Mouse (Mus musculus) spleen, adult 2 months (tissue): Measurements from ENCODE around the gene Tenm2. TPM values are rescaled to one million over a fixed set of nuclear protein-coding genes. Genes with fewer than 3 reads are reported as not detected.

Source experiments
- DNase-seq, 2 experiments: peaks; one replicate each; pipeline versions ENCODE4 v3.0.0 to v3.0.0-alpha.2; 2012 to 2021; ENCODE audit warnings: low spot score in 2 of 2, low read depth in 1 of 2
- H3K27ac ChIP-seq: fragments of 200-500 bp; 2 replicates; pipeline ENCODE4 v1.5.1; 2012; ENCODE audit warnings: low read length, inconsistent platforms; ENCODE audit not compliant: insufficient read depth
- H3K27me3 ChIP-seq: fragments of 200-500 bp; 2 replicates; pipeline ENCODE4 v1.6.1; 2012; ENCODE audit warnings: mild to moderate bottlenecking, moderate library complexity, low read length, inconsistent platforms; ENCODE audit not compliant: control insufficient read depth, insufficient read depth
- H3K36me3 ChIP-seq: fragments of 200-500 bp; 2 replicates; pipeline ENCODE4 v1.6.1; 2012; ENCODE audit warnings: mild to moderate bottlenecking, low read length, inconsistent platforms; ENCODE audit not compliant: control insufficient read depth, insufficient read depth
- H3K4me1 ChIP-seq: fragments of 200-500 bp; 2 replicates; pipeline ENCODE4 v1.6.1; 2011; ENCODE audit warnings: inconsistent platforms; ENCODE audit not compliant: control insufficient read depth, insufficient read depth, insufficient read length
- H3K4me3 ChIP-seq: fragments of 200-500 bp; 2 replicates; pipeline ENCODE4 v1.5.1; 2011; ENCODE audit warnings: mild to moderate bottlenecking, inconsistent platforms; ENCODE audit not compliant: insufficient read depth, insufficient read length; ENCODE audit errors: extremely low read depth
- CTCF ChIP-seq: fragments of 200-500 bp; IDR thresholded peaks from 2 replicates; pipeline ENCODE4 v1.5.1; 2011; ENCODE audit warnings: mild to moderate bottlenecking, inconsistent platforms; ENCODE audit not compliant: insufficient read depth, insufficient read length, insufficient replicate concordance; ENCODE audit errors: extremely low read depth
- POLR2A ChIP-seq: fragments of 200-500 bp; IDR thresholded peaks from 2 replicates; pipeline ENCODE4 v1.6.1; 2011; ENCODE audit warnings: low read depth, low read length, inconsistent platforms
- WGBS: fragments of 180-500 bp; shearing (Covaris S2); methylation state at CpG from one replicate; pipeline ENCODE4 v1.1.7; 2018; 5-methylcytosine and 5-hydroxymethylcytosine counted together
- polyA plus RNA-seq: library from polyadenylated mRNA; depleted of rRNA; stranded (reverse); fragments of >200 nt; gene quantifications from 2 replicates; pipeline ENCODE4 v1.2.3, GENCODE M21; 2012

Gene Tenm2
- polyA plus RNA-seq, 1 experiment: 0.06 TPM

GRCm38 (mm10) chr11:36804615-36805014, 431.1 kb downstream of the Tenm2 start:
- H3K27ac ChIP-seq: no peak overlapping the region
- H3K36me3 ChIP-seq: no peaks in the 10 kb centered on the region
- H3K27me3 ChIP-seq: no peaks in the 10 kb centered on the region
- no peaks in the 10 kb centered on the region for H3K4me1 ChIP-seq
- no peak for TF ChIP-seq POLR2A
- DNase-seq: no peak
- H3K4me3 ChIP-seq: no peak overlapping the region
- WGBS: 62% methylated on average over 1 of the region's 1 CpGs

DNA sequence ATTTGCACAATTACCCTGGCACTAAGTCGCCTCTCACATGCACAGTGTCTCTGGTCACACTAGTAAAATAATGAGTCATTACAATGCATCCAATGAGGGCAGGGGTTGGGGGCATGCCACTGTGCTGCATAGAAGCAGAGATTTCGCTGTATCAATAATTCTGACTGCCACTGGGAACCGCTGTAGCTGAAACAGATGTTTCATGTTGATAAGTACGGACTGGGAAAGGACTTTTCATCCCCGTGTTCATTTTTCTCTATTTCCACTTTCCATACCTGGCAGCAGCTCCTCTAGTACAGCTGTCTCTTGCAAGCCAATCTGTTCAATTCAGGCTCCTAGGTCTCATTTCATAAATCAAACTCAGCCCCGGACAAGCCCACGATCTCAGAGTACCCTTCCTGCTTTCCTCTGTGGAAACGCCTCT, 433.5 kb downstream of the Tenm2 start:
- Histone ChIP-seq H3K27me3 (no peaks in the 10 kb centered on the region), H3K27ac (no peak overlapping the region), H3K36me3 (no peaks in the 10 kb centered on the region), H3K4me3 (no peak overlapping the region), H3K4me1 (no peaks in the 10 kb centered on the region)
- no peak for DNase-seq
- TF ChIP-seq CTCF: no peak
- TF ChIP-seq POLR2A: no peak
- 52% methylated on average over 8 of the region's 8 CpGs for WGBS

- DNase-seq: no peak
- H3K36me3 ChIP-seq: no peaks in the 10 kb centered on the region
- H3K4me3 ChIP-seq: no peak overlapping the region
- TF ChIP-seq CTCF (no peak), POLR2A (no peak)
- H3K27ac ChIP-seq: no peak overlapping the region
- H3K27me3 ChIP-seq: no peaks in the 10 kb centered on the region
- no peaks in the 10 kb centered on the region for H3K4me1 ChIP-seq
- 90% methylated on average over 4 of the region's 4 CpGs for WGBS
These were observed 434.1 kb downstream of the Tenm2 start for GRCm38 (mm10) chr11:36801683-36802082.

GRCm38 (mm10) chr11:36799409-36799808, 436.4 kb downstream of the Tenm2 start:
- WGBS: 83% methylated on average over 8 of the region's 8 CpGs
- Histone ChIP-seq H3K27ac (no peak overlapping the region), H3K4me3 (no peak overlapping the region), H3K27me3 (no peaks in the 10 kb centered on the region), H3K36me3 (no peaks in the 10 kb centered on the region), H3K4me1 (no peaks in the 10 kb centered on the region)
- TF ChIP-seq POLR2A: no peak
- DNase-seq: no peak

DNA sequence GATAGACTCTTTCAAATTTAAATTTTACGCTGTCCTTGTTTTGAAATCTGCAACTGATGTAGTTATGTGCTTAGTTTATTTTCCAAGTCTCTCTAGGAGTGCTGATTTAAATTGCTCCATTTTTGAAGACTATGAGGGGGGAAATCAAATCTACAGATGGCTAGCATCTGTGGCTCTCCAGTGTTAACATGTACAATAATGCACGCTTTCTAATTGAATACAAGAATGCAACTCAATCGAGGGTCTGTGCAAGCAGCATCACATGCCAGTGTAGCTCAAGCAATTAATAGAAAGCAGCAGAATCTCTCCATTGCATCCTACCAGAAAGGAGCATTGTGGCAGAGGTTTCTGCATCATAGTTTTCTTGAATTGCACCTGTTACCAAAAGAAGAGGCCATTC, 477.8 kb downstream of the Tenm2 start:
- 88% methylated on average over 3 of the region's 3 CpGs for WGBS
- TF ChIP-seq POLR2A (no peak), CTCF (no peak)
- DNase-seq: no peak

GRCm38 (mm10) chr11:36746286-36746685, 489.5 kb downstream of the Tenm2 start:
- no peak for DNase-seq
- no peaks in the 10 kb centered on the region for H3K27me3 ChIP-seq
- no peaks in the 10 kb centered on the region for H3K4me1 ChIP-seq
- no peak overlapping the region for H3K4me3 ChIP-seq
- no peak for TF ChIP-seq POLR2A
- TF ChIP-seq CTCF: no peak
- H3K36me3 ChIP-seq: no peaks in the 10 kb centered on the region
- 90% methylated on average over 4 of the region's 4 CpGs for whole genome bisulfite sequencing
- H3K27ac ChIP-seq: no peak overlapping the region

More for the DNA sequence above, 477.8 kb downstream of the Tenm2 start:
- Histone ChIP-seq H3K27me3 (no peaks in the 10 kb centered on the region), H3K36me3 (no peaks in the 10 kb centered on the region), H3K4me3 (no peak overlapping the region), H3K4me1 (no peaks in the 10 kb centered on the region), H3K27ac (no peak overlapping the region)

DNA sequence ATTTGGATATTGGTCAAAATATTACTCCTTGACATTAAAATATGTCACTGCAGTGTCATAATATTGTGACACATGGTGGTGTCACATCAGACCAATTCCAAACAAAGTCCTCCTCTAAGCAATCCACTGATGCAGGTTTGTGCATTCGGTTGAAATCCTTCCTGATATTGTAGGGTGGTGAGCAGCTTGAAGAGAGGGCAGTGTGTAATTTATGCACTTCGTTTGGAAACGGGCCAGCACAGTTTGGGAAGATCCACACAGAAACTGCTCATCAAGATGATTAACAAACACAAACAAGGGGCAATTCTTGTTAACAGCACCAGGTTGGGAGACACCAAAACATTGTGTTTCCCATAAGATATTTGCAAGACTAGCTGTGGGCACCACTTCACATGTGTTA, 508.0 kb downstream of the Tenm2 start:
- no peak overlapping the region for H3K27ac ChIP-seq
- no peak for TF ChIP-seq CTCF
- no peak for TF ChIP-seq POLR2A

DNA sequence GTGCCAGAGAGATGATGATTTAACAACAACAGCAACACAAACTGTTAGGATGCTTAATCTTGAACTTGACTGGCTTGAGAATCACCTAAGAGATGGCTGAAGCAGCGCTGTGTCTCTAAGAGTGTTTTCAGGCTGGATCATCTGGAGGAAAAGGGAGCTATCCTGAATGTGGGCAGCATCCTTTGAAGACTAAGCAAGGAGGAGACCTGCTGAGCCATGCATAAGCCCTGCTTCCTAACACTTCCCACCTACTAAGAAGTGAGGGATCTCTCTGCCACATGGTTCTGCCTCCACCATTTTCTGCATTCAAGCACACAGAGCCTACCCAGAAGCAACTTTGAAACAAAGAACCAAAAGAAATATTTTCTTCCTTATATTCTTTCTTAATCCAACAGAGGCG, 532.9 kb downstream of the Tenm2 start:
- 68% methylated on average over 2 of the region's 2 CpGs for WGBS
- Histone ChIP-seq H3K4me3 (no peak overlapping the region), H3K36me3 (no peaks in the 10 kb centered on the region)

More for the DNA sequence above, 508.0 kb downstream of the Tenm2 start:
- Histone ChIP-seq H3K4me1 (no peaks in the 10 kb centered on the region), H3K27me3 (no peaks in the 10 kb centered on the region), H3K4me3 (no peak overlapping the region), H3K36me3 (no peaks in the 10 kb centered on the region)
- no peak for DNase-seq
- WGBS: 78% methylated on average over 3 of the region's 3 CpGs

More for the DNA sequence above, 532.9 kb downstream of the Tenm2 start:
- H3K27me3 ChIP-seq: no peaks in the 10 kb centered on the region
- TF ChIP-seq POLR2A (no peak), CTCF (no peak)
- H3K27ac ChIP-seq: no peak overlapping the region
- no peak for DNase-seq
- no peaks in the 10 kb centered on the region for H3K4me1 ChIP-seq
